Mouse (Mus musculus) C2C12 (cell line): ENCODE measurements around the gene Cops3.

Experiments
- CTCF ChIP-seq: IDR thresholded peaks from one replicate; pipeline ENCODE4 v1.5.1; 2011; ENCODE audit not compliant: control insufficient read depth, insufficient read depth, insufficient read length
- MAX ChIP-seq: IDR thresholded peaks from one replicate; pipeline ENCODE4 v1.6.1; 2011; ENCODE audit warnings: mild to moderate bottlenecking, control low read depth
- USF1 ChIP-seq: IDR thresholded peaks from one replicate; pipeline ENCODE4 v1.6.1; 2011; ENCODE audit warnings: low read depth, mild to moderate bottlenecking, control low read depth, moderate library complexity

DNA sequence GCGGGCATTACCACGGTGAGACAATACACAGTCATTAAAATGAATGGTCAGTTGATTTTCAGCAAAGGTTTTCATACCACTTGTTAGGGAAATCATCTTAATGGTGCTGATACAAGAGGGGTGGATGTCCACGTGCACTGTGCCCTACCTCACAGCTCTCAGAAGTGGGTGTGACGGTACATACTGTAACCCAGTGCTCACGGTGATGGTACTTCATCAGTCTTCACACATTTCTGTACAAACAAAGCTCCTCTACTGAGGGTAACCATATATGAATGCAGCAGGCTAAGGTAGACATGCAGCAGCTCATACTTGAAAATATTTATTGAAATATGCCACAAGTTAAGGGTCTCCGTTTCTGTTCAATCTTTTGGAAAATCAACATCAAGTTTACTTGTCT is 56.0 kb downstream of the Cops3 start:
- TF ChIP-seq CTCF (no peak), MAX (no peak), USF1 (no peak)
